Mouse (Mus musculus): ENCODE measurements around the gene Atp23. TPM values are rescaled to one million over a fixed set of nuclear protein-coding genes. Genes with fewer than 3 reads are reported as not detected.

Atp23 gene
- 3.7 and 5.0 TPM in 2 replicates for polyA plus RNA-seq (2012; ENCODE audit: insufficient read depth, insufficient read length, missing spikeins)

DNA sequence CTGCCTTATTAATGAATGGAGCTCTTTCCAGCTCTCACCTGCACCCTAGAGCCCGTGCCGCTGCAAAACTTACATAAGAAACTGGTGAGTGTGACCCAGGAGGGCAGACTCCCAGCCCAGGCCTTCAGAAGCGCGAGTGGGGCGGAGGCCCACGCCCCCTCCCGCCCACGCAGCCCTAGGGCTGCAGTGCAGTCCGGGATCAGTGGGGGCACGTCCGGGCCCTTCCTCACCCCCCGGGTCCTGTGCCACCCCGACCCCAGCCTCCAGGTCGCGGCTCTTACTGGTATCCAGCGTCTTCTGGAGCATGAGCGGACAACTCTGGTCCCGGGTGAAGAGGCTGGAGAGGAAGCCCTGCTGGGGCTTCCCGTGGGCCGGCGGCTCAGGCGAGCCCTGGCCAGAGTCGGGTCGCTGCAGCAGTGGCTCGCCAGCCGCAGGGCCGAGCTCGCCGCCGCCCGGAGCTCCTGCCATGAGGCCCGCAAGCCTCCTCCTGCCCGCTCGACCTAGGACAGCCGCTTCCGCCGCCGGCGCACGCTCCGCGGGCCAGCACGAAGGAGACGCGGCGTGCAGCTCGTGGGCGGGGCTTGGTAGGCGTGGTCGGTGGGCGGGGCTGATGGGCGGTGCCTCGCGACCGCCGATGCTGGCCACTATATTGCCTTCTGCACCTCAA, at the start of gene Atp23:
TSS of gene Atp23 (minus strand) at position 535 of the 667 bp plus-strand sequence.
- Histone ChIP-seq H3K27ac (ENCODE audit: insufficient read depth, low read depth, low read length) (no peak within 1 kb of the TSS), H3K4me1 (ENCODE audit: control insufficient read depth, insufficient read depth, low read length) (peaks cover 8% of the 10 kb centered on the region), H3K4me3 (ENCODE audit: insufficient read depth, low read length) (peak within 1 kb of the TSS; percentile 89)
- TF ChIP-seq CTCF (IDR thresholded peaks at IDR 0.05; ENCODE audit: low read depth, low read length) = no peak
- peak; percentile 43; the same call in 1 of the 2 replicates for TF ChIP-seq POLR2A (IDR thresholded peaks at IDR 0.05; ENCODE audit: borderline replicate concordance, low read depth, low read length)

- no peaks in the 10 kb centered on the region for H3K4me1 ChIP-seq (ENCODE audit: control insufficient read depth, insufficient read depth, low read length)
These were observed 49.4 kb upstream of the Atp23 start for GRCm38 (mm10) chr10:126950572-126950971.

GRCm38 (mm10) chr10:126949824-126950223, 48.7 kb upstream of the Atp23 start:
- Histone ChIP-seq H3K27ac (ENCODE audit: insufficient read depth, low read depth, low read length) (no peak overlapping the region), H3K4me1 (ENCODE audit: control insufficient read depth, insufficient read depth, low read length) (no peaks in the 10 kb centered on the region), H3K4me3 (ENCODE audit: insufficient read depth, low read length) (no peak overlapping the region)
- TF ChIP-seq CTCF (IDR thresholded peaks at IDR 0.05; ENCODE audit: low read depth, low read length) = no peak
- no peak for TF ChIP-seq POLR2A (IDR thresholded peaks at IDR 0.05; ENCODE audit: borderline replicate concordance, low read depth, low read length)

More at GRCm38 (mm10) chr10:126950572-126950971, 49.4 kb upstream of the Atp23 start:
- Histone ChIP-seq H3K4me3 (ENCODE audit: insufficient read depth, low read length) (no peak overlapping the region), H3K27ac (ENCODE audit: insufficient read depth, low read depth, low read length) (no peak overlapping the region)
- TF ChIP-seq CTCF (IDR thresholded peaks at IDR 0.05; ENCODE audit: low read depth, low read length) (no peak), POLR2A (IDR thresholded peaks at IDR 0.05; ENCODE audit: borderline replicate concordance, low read depth, low read length) (no peak)

DNA sequence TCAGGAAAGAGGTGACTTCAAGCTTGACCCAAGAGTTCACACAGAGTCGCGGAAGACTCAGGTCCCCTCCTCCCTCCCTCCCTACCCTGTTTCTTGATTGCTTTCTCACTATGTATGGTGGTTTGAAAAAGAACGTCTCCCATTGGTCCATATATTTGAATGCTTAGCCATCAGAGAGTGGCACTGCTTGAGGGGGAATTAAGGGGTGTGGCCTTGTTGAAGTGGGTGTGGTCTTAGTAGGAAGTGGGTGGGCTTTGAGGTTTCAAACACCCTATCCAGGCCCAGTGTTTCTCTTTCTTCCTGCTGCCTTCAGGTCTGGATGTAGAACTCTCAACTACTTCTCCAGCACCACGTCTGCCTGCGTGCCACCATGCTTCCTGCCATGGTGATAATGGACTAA, 44.4 kb upstream of the Atp23 start:
- no peak overlapping the region for H3K27ac ChIP-seq (ENCODE audit: insufficient read depth, low read depth, low read length)
- no peak overlapping the region for H3K4me3 ChIP-seq (ENCODE audit: insufficient read depth, low read length)
- no peaks in the 10 kb centered on the region for H3K4me1 ChIP-seq (ENCODE audit: control insufficient read depth, insufficient read depth, low read length)
- TF ChIP-seq POLR2A (IDR thresholded peaks at IDR 0.05; ENCODE audit: borderline replicate concordance, low read depth, low read length) (no peak), CTCF (IDR thresholded peaks at IDR 0.05; ENCODE audit: low read depth, low read length) (no peak)

GRCm38 (mm10) chr10:126940949-126941348, 39.8 kb upstream of the Atp23 start:
- no peak overlapping the region for H3K27ac ChIP-seq (ENCODE audit: insufficient read depth, low read depth, low read length)
- no peak for TF ChIP-seq CTCF (IDR thresholded peaks at IDR 0.05; ENCODE audit: low read depth, low read length)
- no peak for TF ChIP-seq POLR2A (IDR thresholded peaks at IDR 0.05; ENCODE audit: borderline replicate concordance, low read depth, low read length)

DNA sequence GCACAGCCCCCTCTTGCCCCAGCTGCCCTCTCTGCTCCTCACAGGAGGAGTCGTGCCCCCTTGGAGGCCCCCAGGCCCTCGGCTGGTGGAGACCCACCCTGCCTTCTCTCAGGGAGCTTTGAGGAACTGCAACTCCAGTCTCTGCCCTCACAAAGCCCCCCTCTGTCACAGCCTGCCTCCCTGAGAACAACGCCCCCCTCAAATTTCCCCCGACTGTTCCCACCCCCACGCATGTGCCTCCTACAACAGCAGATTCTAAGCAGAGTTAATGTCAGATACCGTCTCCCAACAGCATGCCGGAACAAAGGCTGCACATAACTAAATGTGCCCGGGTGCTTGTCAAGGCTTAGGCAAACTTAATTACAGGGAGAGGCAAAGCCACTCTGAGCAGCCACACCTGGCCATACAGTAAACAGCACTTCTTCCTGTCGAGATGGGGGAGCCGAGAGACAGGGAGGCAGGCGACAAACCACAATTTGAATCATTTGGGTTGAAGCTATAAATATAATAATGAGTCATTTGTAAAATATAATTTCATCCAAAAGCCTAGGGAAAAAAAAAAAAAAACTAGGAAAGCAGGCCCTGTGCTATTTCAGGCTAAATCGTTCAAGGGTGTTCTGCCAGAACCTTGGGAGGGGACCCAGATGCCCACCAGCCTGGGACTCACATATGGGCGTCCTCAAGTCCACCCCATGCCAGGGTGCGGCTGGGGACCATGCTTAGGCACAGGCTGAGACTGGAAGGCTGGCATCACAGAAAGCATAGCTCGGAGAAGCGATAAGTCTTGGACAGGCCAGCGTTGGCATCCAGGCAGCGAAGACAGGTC, 34.6 kb upstream of the Atp23 start:
- Histone ChIP-seq H3K4me1 (ENCODE audit: control insufficient read depth, insufficient read depth, low read length) (peaks cover 12% of the 10 kb centered on the region), H3K4me3 (ENCODE audit: insufficient read depth, low read length) (no peak overlapping the region), H3K27ac (ENCODE audit: insufficient read depth, low read depth, low read length) (no peak overlapping the region; the same call in 1 of the 2 replicates)
- no peak for TF ChIP-seq POLR2A (IDR thresholded peaks at IDR 0.05; ENCODE audit: borderline replicate concordance, low read depth, low read length)
- TF ChIP-seq CTCF (IDR thresholded peaks at IDR 0.05; ENCODE audit: low read depth, low read length) = no peak

More at GRCm38 (mm10) chr10:126940949-126941348, 39.8 kb upstream of the Atp23 start:
- Histone ChIP-seq H3K4me3 (ENCODE audit: insufficient read depth, low read length) (no peak overlapping the region), H3K4me1 (ENCODE audit: control insufficient read depth, insufficient read depth, low read length) (peaks cover 5% of the 10 kb centered on the region)

DNA sequence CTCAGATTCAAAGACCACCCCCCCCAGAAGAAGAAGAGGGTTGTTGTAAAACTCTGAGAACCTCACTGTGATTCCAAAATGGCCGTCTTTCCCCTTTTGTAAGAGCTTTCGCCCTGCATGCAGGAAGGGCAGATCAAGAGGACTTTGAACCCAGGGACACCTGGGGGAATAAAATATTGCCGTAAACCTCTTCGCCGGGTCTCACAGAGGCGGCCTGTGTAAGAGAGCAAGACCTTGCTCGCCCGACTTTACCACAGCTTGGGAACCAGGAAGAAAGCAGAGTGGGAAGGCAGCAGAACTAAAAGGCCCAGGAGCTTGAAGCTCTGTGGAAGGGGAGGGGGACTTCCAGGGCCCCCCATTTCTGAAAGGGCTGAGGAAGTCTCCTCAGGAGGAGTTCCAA, 34.0 kb upstream of the Atp23 start:
- Histone ChIP-seq H3K4me1 (ENCODE audit: control insufficient read depth, insufficient read depth, low read length) (peaks cover 12% of the 10 kb centered on the region), H3K4me3 (ENCODE audit: insufficient read depth, low read length) (no peak overlapping the region), H3K27ac (ENCODE audit: insufficient read depth, low read depth, low read length) (no peak overlapping the region)
- TF ChIP-seq POLR2A (IDR thresholded peaks at IDR 0.05; ENCODE audit: borderline replicate concordance, low read depth, low read length) = no peak
- TF ChIP-seq CTCF (IDR thresholded peaks at IDR 0.05; ENCODE audit: low read depth, low read length) = no peak

- no peak overlapping the region for H3K4me3 ChIP-seq (ENCODE audit: insufficient read depth, low read length)
- TF ChIP-seq CTCF (IDR thresholded peaks at IDR 0.05; ENCODE audit: low read depth, low read length) (no peak), POLR2A (IDR thresholded peaks at IDR 0.05; ENCODE audit: borderline replicate concordance, low read depth, low read length) (no peak)
- no peak overlapping the region for H3K27ac ChIP-seq (ENCODE audit: insufficient read depth, low read depth, low read length)
- H3K4me1 ChIP-seq (ENCODE audit: control insufficient read depth, insufficient read depth, low read length) = peaks cover 12% of the 10 kb centered on the region
These were observed 33.4 kb upstream of the Atp23 start for GRCm38 (mm10) chr10:126934561-126934960.

DNA sequence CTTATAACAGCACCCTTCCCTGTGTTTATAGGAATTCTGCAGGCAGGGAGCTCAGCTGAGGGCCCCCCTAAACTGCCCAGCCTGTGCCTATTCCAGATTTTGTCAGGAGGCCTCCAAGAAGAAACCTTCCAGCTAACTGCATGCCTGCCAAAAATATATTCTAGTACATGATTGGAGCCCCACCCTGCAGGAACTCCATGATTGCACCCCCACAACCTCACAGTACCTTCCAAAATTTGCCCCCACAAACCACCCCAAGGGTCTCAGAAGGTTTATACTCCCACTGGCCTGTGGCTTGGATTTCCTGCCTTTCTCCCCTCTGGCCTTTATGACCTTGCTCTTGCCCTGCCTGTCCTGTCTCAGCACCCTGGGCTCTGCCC, 30.6 kb upstream of the Atp23 start:
- peaks cover 16% of the 10 kb centered on the region for H3K4me1 ChIP-seq (ENCODE audit: control insufficient read depth, insufficient read depth, low read length)
- H3K27ac ChIP-seq (ENCODE audit: insufficient read depth, low read depth, low read length) = no peak overlapping the region
- TF ChIP-seq POLR2A (IDR thresholded peaks at IDR 0.05; ENCODE audit: borderline replicate concordance, low read depth, low read length) (no peak), CTCF (IDR thresholded peaks at IDR 0.05; ENCODE audit: low read depth, low read length) (no peak)
- no peak overlapping the region for H3K4me3 ChIP-seq (ENCODE audit: insufficient read depth, low read length)
